Comparison of ENCODE assay signal across 17 mouse cellular contexts in genomic region chr2:73991818-73992217, GRCm38 (mm10).
DNase-seq lines count a peak whose midpoint lies in the region; ATAC-seq and TF ChIP-seq lines count a peak whose summit lies in the region.
"Had no signal": no experiment of that assay in that cellular context is flagged by ENCODE, and none has a peak within 500 bp of the region (broad histone marks: within the 10 kb centered on the region; RNA-seq: fewer than 3 reads in every experiment).

No protein-coding gene starts in this region.

- no peaks in the 10 kb centered on the region for H3K36me3 ChIP-seq in midbrain, postnatal 0 days (ENCODE audit: insufficient read depth, low read length)
- H3K36me3 ChIP-seq in midbrain, embryonic 11.5 days (ENCODE audit: control insufficient read depth, insufficient read depth, low read length), result no peaks in the 10 kb centered on the region
- no peaks in the 10 kb centered on the region for H3K36me3 ChIP-seq in hindbrain, embryonic 13.5 days
- no peaks in the 10 kb centered on the region for H3K36me3 ChIP-seq in neural tube, embryonic 14.5 days (ENCODE audit: control insufficient read depth, insufficient read depth, low read length)
- H3K36me3 ChIP-seq: embryonic facial prominence, embryonic 13.5 days had no signal

- TF ChIP-seq CTCF in midbrain, postnatal 0 days (IDR thresholded peaks at IDR 0.05), result no peak

- no peak overlapping the region for H3K4me3 ChIP-seq in midbrain, postnatal 0 days (ENCODE audit: low read depth, low read length)
- H3K4me3 ChIP-seq in midbrain, embryonic 11.5 days (ENCODE audit: low read depth, low read length), result no peak overlapping the region
- no peak overlapping the region for H3K4me3 ChIP-seq in hindbrain, embryonic 13.5 days
- H3K4me3 ChIP-seq in neural tube, embryonic 14.5 days (ENCODE audit: low read depth, low read length), result no peak overlapping the region
- H3K4me3 ChIP-seq: embryonic facial prominence, embryonic 13.5 days had no signal

- H3K9ac ChIP-seq in midbrain, postnatal 0 days (replicated peaks; ENCODE audit: low read length, poor library complexity, severe bottlenecking), result no peak overlapping the region
- no peak overlapping the region for H3K9ac ChIP-seq in midbrain, embryonic 11.5 days (ENCODE audit: low read length)
- H3K9ac ChIP-seq in hindbrain, embryonic 13.5 days, result no peak overlapping the region
- H3K9ac ChIP-seq in neural tube, embryonic 14.5 days (replicated peaks; ENCODE audit: low read depth, low read length), result no peak overlapping the region
- H3K9ac ChIP-seq: embryonic facial prominence, embryonic 13.5 days had no signal

- no peaks in the 10 kb centered on the region for H3K27me3 ChIP-seq in midbrain, postnatal 0 days (ENCODE audit: insufficient read depth, low read length)
- no peaks in the 10 kb centered on the region for H3K27me3 ChIP-seq in midbrain, embryonic 11.5 days (ENCODE audit: control insufficient read depth, insufficient read depth, low read length)
- no peaks in the 10 kb centered on the region for H3K27me3 ChIP-seq in hindbrain, embryonic 13.5 days
- H3K27me3 ChIP-seq in neural tube, embryonic 14.5 days (ENCODE audit: control insufficient read depth, insufficient read depth, low read length), result no peaks in the 10 kb centered on the region

- no peak overlapping the region for H3K4me2 ChIP-seq in midbrain, postnatal 0 days (ENCODE audit: low read depth, low read length, poor library complexity, severe bottlenecking)
- no peak overlapping the region for H3K4me2 ChIP-seq in midbrain, embryonic 11.5 days
- H3K4me2 ChIP-seq in hindbrain, embryonic 13.5 days, result peak overlapping the region; percentile 29; the same call in 1 of the 2 replicates
- H3K4me2 ChIP-seq in neural tube, embryonic 14.5 days (ENCODE audit: low read depth, low read length), result peak overlapping the region; percentile 35; the same call in 1 of the 2 replicates
- H3K4me2 ChIP-seq: embryonic facial prominence, embryonic 13.5 days had no signal

- no peaks in the 10 kb centered on the region for H3K9me3 ChIP-seq in midbrain, postnatal 0 days (ENCODE audit: low read length)
- H3K9me3 ChIP-seq in midbrain, embryonic 11.5 days (ENCODE audit: control insufficient read depth, low read length), result no peaks in the 10 kb centered on the region
- H3K9me3 ChIP-seq in hindbrain, embryonic 13.5 days, result no peaks in the 10 kb centered on the region
- no peaks in the 10 kb centered on the region for H3K9me3 ChIP-seq in neural tube, embryonic 14.5 days (ENCODE audit: control insufficient read depth, low read length)
- H3K9me3 ChIP-seq: embryonic facial prominence, embryonic 13.5 days had no signal

- 55% methylated on average over 11 of the region's 11 CpGs for WGBS in midbrain, postnatal 0 days
- WGBS in midbrain, embryonic 11.5 days, result 76% methylated on average over 11 of the region's 11 CpGs
- WGBS in hindbrain, embryonic 13.5 days, result 17% methylated on average over 11 of the region's 11 CpGs
- 10% methylated on average over 11 of the region's 11 CpGs for WGBS in neural tube, embryonic 14.5 days

- peak; percentile 31 for DNase-seq in midbrain, postnatal 0 days (ENCODE audit: low spot score)
- DNase-seq in midbrain, embryonic 11.5 days (ENCODE audit: low spot score, missing footprints), result no peak
- peak; percentile 57 for DNase-seq in embryo, embryonic 10.5 days (ENCODE audit: low spot score)
- DNase-seq in adrenal gland, adult 18-20 months (ENCODE audit: low spot score in 2 of 2), result no peak
- DNase-seq in spleen, postnatal 10 days (ENCODE audit: low spot score in 2 of 2), result no peak
- DNase-seq: cerebellum, postnatal 36 days; gastrocnemius, postnatal 25 days; kidney, adult 18-20 months; kidney, postnatal 25 days; liver; lung, adult 18-20 months; right cerebral cortex, postnatal 25 days; thymus, adult 18-20 months had no signal

- no peak overlapping the region for H3K27ac ChIP-seq in midbrain, postnatal 0 days (ENCODE audit: low read depth, low read length)
- no peak overlapping the region for H3K27ac ChIP-seq in midbrain, embryonic 11.5 days (ENCODE audit: low read depth, low read length)
- H3K27ac ChIP-seq in hindbrain, embryonic 13.5 days, result peak overlapping the region; percentile 79
- peak overlapping the region; percentile 67; the same call in 1 of the 2 replicates for H3K27ac ChIP-seq in neural tube, embryonic 14.5 days (ENCODE audit: low read depth, low read length)
- H3K27ac ChIP-seq: embryonic facial prominence, embryonic 13.5 days had no signal

- ATAC-seq in midbrain, postnatal 0 days (ENCODE audit: low FRiP score), result no peak
- no peak for ATAC-seq in midbrain, embryonic 11.5 days (ENCODE audit: low FRiP score)
- ATAC-seq in hindbrain, embryonic 13.5 days (ENCODE audit: low FRiP score), result 0 out of 2 replicates have a peak, but pooled peaks have one; percentile 32
- ATAC-seq in neural tube, embryonic 14.5 days (ENCODE audit: low read depth), result peak; percentile 70
- ATAC-seq: Patski had no signal

- H3K4me1 ChIP-seq in midbrain, postnatal 0 days (ENCODE audit: insufficient read depth, low read length), result no peaks in the 10 kb centered on the region
- no peaks in the 10 kb centered on the region for H3K4me1 ChIP-seq in midbrain, embryonic 11.5 days (ENCODE audit: control insufficient read depth, insufficient read depth, low read length)
- peaks cover 12% of the 10 kb centered on the region for H3K4me1 ChIP-seq in hindbrain, embryonic 13.5 days (replicated peaks)
- H3K4me1 ChIP-seq in neural tube, embryonic 14.5 days (ENCODE audit: control insufficient read depth, insufficient read depth, low read length), result peaks cover 7% of the 10 kb centered on the region; the same call in 1 of the 2 replicates
- H3K4me1 ChIP-seq: embryonic facial prominence, embryonic 13.5 days had no signal

Comparison
In these comparisons a context has a peak if more than half of its experiments do, and no peak if none do; other contexts are left out.
1. DNase-seq: peak in midbrain, postnatal 0 days (single experiment) and embryo, embryonic 10.5 days (single experiment); none in midbrain, embryonic 11.5 days (single experiment), adrenal gland, adult 18-20 months (0 of 2) and spleen, postnatal 10 days (0 of 2).
2. ATAC-seq: peak in hindbrain, embryonic 13.5 days (single experiment) and neural tube, embryonic 14.5 days (single experiment); none in midbrain, postnatal 0 days (single experiment) and midbrain, embryonic 11.5 days (single experiment).
3. H3K27ac ChIP-seq: peak in hindbrain, embryonic 13.5 days (single experiment) and neural tube, embryonic 14.5 days (single experiment); none in midbrain, postnatal 0 days (single experiment) and midbrain, embryonic 11.5 days (single experiment).
4. H3K4me2 ChIP-seq: peak in hindbrain, embryonic 13.5 days (single experiment) and neural tube, embryonic 14.5 days (single experiment); none in midbrain, postnatal 0 days (single experiment) and midbrain, embryonic 11.5 days (single experiment).